Mouse (Mus musculus) midbrain, postnatal 0 days (tissue): ENCODE measurements around the gene Kpna3. TPM values are rescaled to one million over a fixed set of nuclear protein-coding genes. Genes with fewer than 3 reads are reported as not detected.

Experiments used
- ATAC-seq: fragments of 200-750 bp; cut with Nextera tagmentation; 2 replicates; pipeline ENCODE4 v1.8.0; 2017; ENCODE audit warnings: moderate number of reproducible peaks, mild to moderate bottlenecking, moderate TSS enrichment, moderate library complexity; ENCODE audit not compliant: low FRiP score
- DNase-seq: peaks from one replicate; pipeline ENCODE4 v3.0.0-alpha.2; 2015; ENCODE audit warnings: low spot score
- H3K27ac ChIP-seq: fragments of 300-500 bp; sonication (generic); 2 replicates; pipeline ENCODE4 v1.5.1; 2014; ENCODE audit warnings: low read depth, mild to moderate bottlenecking, low read length, mixed read lengths
- H3K27me3 ChIP-seq: fragments of 300-500 bp; sonication (generic); 2 replicates; pipeline ENCODE4 v1.6.1; 2014; ENCODE audit warnings: low read length, control low read depth, mixed read lengths; ENCODE audit not compliant: insufficient read depth
- H3K36me3 ChIP-seq: fragments of 300-500 bp; sonication (generic); 2 replicates; pipeline ENCODE4 v1.6.1; 2014; ENCODE audit warnings: low read length, control low read depth, mixed read lengths; ENCODE audit not compliant: insufficient read depth
- H3K4me1 ChIP-seq: fragments of 300-500 bp; sonication (generic); 2 replicates; pipeline ENCODE4 v1.6.1; 2014; ENCODE audit warnings: mild to moderate bottlenecking, control low read depth, antibody characterized with exemption, low read length, mixed read lengths; ENCODE audit not compliant: insufficient read depth
- H3K4me2 ChIP-seq: fragments of 300-500 bp; sonication (generic); 2 replicates; pipeline ENCODE4 v1.6.1; 2014; ENCODE audit warnings: low read depth, mild to moderate bottlenecking, low read length, mixed read lengths; ENCODE audit not compliant: poor library complexity, severe bottlenecking
- H3K4me3 ChIP-seq: fragments of 300-500 bp; sonication (generic); 2 replicates; pipeline ENCODE4 v1.5.1; 2014; ENCODE audit warnings: low read depth, mild to moderate bottlenecking, low read length, moderate library complexity
- H3K9ac ChIP-seq: fragments of 300-500 bp; sonication (generic); replicated peaks from 2 replicates; pipeline ENCODE4 v1.6.1; 2014; ENCODE audit warnings: mild to moderate bottlenecking, low read length, moderate library complexity, mixed read lengths; ENCODE audit not compliant: poor library complexity, severe bottlenecking
- H3K9me3 ChIP-seq: fragments of 300-500 bp; sonication (generic); 2 replicates; pipeline ENCODE4 v1.6.1; 2016; ENCODE audit warnings: low read length, control low read depth
- CTCF ChIP-seq: IDR thresholded peaks from 2 replicates; pipeline ENCODE4 v1.5.1; 2016; ENCODE audit warnings: antibody characterized with exemption, mild to moderate bottlenecking
- WGBS: fragments of 180-500 bp; shearing (Covaris S2); extraction: QIAGEN DNeasy Blood & Tissue Kit; methylation state at CpG from one replicate; pipeline ENCODE4 v1.1.7; 2014; 5-methylcytosine and 5-hydroxymethylcytosine counted together
- polyA plus RNA-seq: library from polyadenylated mRNA; unstranded; fragments of >200 nt; fragmentation: Nextera tagmentation; extraction: Ambion mirVana; gene quantifications from 2 replicates; pipeline ENCODE4 v1.2.1, GENCODE M21; 2015
- total RNA-seq: library from RNA; depleted of rRNA; stranded (reverse); fragments of >200 nt; gene quantifications from 2 replicates; pipeline ENCODE4 v1.2.3, GENCODE M21; 2014; rRNA removed

Kpna3 gene
- total and polyA plus RNA-seq, 2 experiments from 2014 or later, result 34.4 to 56.7 TPM

DNA sequence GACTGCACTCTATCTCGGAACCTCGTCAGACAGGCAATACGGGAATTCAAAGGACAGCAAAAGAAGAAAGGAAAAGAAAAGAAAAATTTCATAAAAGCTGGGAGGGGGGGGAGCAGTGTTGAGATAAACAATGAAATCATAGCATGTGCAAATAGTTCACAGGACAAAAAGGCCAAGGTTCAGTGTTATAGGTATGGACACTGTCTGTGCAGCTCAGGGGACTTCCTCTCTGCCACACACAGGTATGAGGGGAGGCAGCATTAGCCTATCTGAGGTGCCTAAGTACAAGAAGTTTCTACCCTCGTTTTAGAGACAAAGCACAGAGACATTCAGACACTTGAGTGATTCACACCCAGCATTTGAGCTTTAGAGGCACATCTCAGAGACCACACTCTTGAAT lies 118.5 kb downstream of the Kpna3 start:
- no peak overlapping the region for H3K9ac ChIP-seq
- no peak overlapping the region for H3K4me3 ChIP-seq
- ATAC-seq, result no peak
- 81% methylated on average over 4 of the region's 4 CpGs for WGBS
- no peak for TF ChIP-seq CTCF
- DNase-seq, result no peak
- H3K9me3 ChIP-seq, result peaks cover 7% of the 10 kb centered on the region
- H3K36me3 ChIP-seq, result no peaks in the 10 kb centered on the region
- no peaks in the 10 kb centered on the region for H3K27me3 ChIP-seq
- no peak overlapping the region for H3K4me2 ChIP-seq
- no peaks in the 10 kb centered on the region for H3K4me1 ChIP-seq
- H3K27ac ChIP-seq, result no peak overlapping the region

DNA sequence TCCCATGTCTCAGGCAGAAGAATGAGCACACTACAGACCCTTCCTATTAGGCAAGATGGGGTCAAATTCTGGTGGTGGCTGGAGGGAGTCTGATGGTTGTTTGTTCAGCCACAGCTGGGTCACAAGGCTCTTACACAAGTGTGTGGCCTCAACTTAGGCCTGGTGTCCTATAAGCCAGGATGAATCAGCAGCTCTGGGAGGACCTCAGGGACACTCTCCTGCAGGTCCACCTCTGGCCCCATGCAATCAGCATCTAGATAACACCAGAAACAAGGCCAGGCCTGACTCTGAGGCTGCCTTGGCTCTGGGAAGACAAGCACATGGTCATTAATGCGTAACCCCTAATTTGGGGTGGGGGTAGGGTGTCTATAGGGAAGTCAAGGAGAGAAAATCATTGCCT lies 118.9 kb downstream of the Kpna3 start:
- no peak for ATAC-seq
- Histone ChIP-seq H3K27ac (no peak overlapping the region), H3K9me3 (peaks cover 7% of the 10 kb centered on the region), H3K4me3 (no peak overlapping the region), H3K36me3 (no peaks in the 10 kb centered on the region), H3K27me3 (no peaks in the 10 kb centered on the region), H3K4me2 (no peak overlapping the region), H3K9ac (no peak overlapping the region), H3K4me1 (no peaks in the 10 kb centered on the region)
- WGBS, result 89% methylated on average over 1 of the region's 1 CpGs
- no peak for TF ChIP-seq CTCF
- DNase-seq, result no peak

DNA sequence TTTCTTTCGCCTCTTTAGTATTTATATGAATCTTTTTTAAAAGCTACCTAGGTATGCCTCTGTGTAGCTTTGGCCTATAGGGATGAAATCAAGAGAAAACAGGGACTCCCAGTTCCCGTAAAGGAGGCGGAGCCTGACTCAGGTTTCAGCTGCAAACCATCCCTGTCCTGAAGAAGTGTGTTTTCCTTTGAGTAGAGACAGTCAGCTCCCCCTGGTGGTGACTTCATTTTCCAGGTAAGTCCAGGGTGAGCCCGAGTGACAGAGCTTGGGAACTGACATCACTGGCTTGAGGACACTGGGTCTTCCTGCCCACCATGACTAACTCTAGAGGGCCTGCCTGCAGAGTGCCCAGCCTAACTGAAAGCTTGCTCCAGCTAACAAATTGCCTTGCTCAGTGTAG lies 122.8 kb downstream of the Kpna3 start:
- no peaks in the 10 kb centered on the region for H3K36me3 ChIP-seq
- no peak overlapping the region for H3K4me2 ChIP-seq
- no peak overlapping the region for H3K4me3 ChIP-seq
- no peaks in the 10 kb centered on the region for H3K4me1 ChIP-seq
- H3K27me3 ChIP-seq, result no peaks in the 10 kb centered on the region
- peak; percentile 76 for TF ChIP-seq CTCF
- DNase-seq (peak; percentile 51), ATAC-seq (no peak)
- H3K9me3 ChIP-seq, result no peaks in the 10 kb centered on the region
- H3K9ac ChIP-seq, result no peak overlapping the region
- no peak overlapping the region for H3K27ac ChIP-seq
- WGBS, result 38% methylated on average over 4 of the region's 4 CpGs

Other genes starting within 250 kb of the Kpna3 start
- 0.11 TPM in 1 of 2 replicates, not detected in the other for gene Sgcg, start 181.4 kb downstream of the Kpna3 start, total RNA-seq
- 0.18 and 0.36 TPM in 2 replicates for gene Sgcg, start 181.4 kb downstream of the Kpna3 start, polyA plus RNA-seq
- 0.14 TPM in 1 of 2 replicates, not detected in the other for gene Arl11, start 130.1 kb downstream of the Kpna3 start, total RNA-seq
- 0.55 and 0.63 TPM in 2 replicates for gene Arl11, start 130.1 kb downstream of the Kpna3 start, polyA plus RNA-seq
- gene Ebpl, start 79.4 kb downstream of the Kpna3 start, total RNA-seq, result 3.4 and 4.2 TPM in 2 replicates
- 8.8 and 9.0 TPM in 2 replicates for gene Ebpl, start 79.4 kb downstream of the Kpna3 start, polyA plus RNA-seq
- 37.4 and 44.3 TPM in 2 replicates for gene Spryd7, start 117.0 kb upstream of the Kpna3 start, total RNA-seq
- gene Spryd7, start 117.0 kb upstream of the Kpna3 start, polyA plus RNA-seq, result 66.9 and 67.0 TPM in 2 replicates
- gene Trim13, start 158.4 kb upstream of the Kpna3 start, total RNA-seq, result 17.0 and 21.7 TPM in 2 replicates
- gene Trim13, start 158.4 kb upstream of the Kpna3 start, polyA plus RNA-seq, result 32.7 and 33.6 TPM in 2 replicates
- 4.1 and 4.4 TPM in 2 replicates for gene Kcnrg, start 167.6 kb upstream of the Kpna3 start, total RNA-seq
- gene Kcnrg, start 167.6 kb upstream of the Kpna3 start, polyA plus RNA-seq, result 2.2 and 2.5 TPM in 2 replicates